Comparison of ENCODE assay signal across 12 mouse cellular contexts in genomic region chr4:9019241-9020110, GRCm38 (mm10).
A peak's percentile ranks its signal among the peaks of the same experiment; 100 is the strongest.
DNase-seq lines count a peak whose midpoint lies in the region; ATAC-seq lines count a peak whose summit lies in the region.
"Had no signal": no experiment of that assay in that cellular context is flagged by ENCODE, and none has a peak within 500 bp of the region (broad histone marks: within the 10 kb centered on the region; RNA-seq: fewer than 3 reads in every experiment).

No protein-coding gene starts in this region.

- H3K4me1 ChIP-seq in hindbrain, embryonic 15.5 days (replicated peaks), result peaks cover 28% of the 10 kb centered on the region
- H3K4me1 ChIP-seq in limb, embryonic 15.5 days, result peaks cover 32% of the 10 kb centered on the region

- no peak overlapping the region for H3K4me3 ChIP-seq in hindbrain, embryonic 15.5 days
- no peak overlapping the region for H3K4me3 ChIP-seq in limb, embryonic 15.5 days
- H3K4me3 ChIP-seq: gastrocnemius, adult 2 months; liver, embryonic 15.5 days had no signal

- no peak overlapping the region; the same call in 1 of the 2 replicates for H3K4me2 ChIP-seq in hindbrain, embryonic 15.5 days
- H3K4me2 ChIP-seq in limb, embryonic 15.5 days, result peak overlapping the region; percentile 21
- H3K4me2 ChIP-seq: liver, embryonic 15.5 days had no signal

- WGBS in hindbrain, embryonic 15.5 days, result 67% methylated on average over 22 of the region's 22 CpGs
- WGBS in limb, embryonic 15.5 days, result 36% methylated on average over 22 of the region's 22 CpGs

- ATAC-seq in hindbrain, embryonic 15.5 days (ENCODE audit: low FRiP score, low read depth), result peak; percentile 43
- ATAC-seq in limb, embryonic 15.5 days (ENCODE audit: insufficient number of reproducible peaks, low FRiP score, low TSS enrichment, low read depth), result no peak

- no peaks in the 10 kb centered on the region for H3K36me3 ChIP-seq in hindbrain, embryonic 15.5 days
- H3K36me3 ChIP-seq in limb, embryonic 15.5 days, result no peaks in the 10 kb centered on the region
- H3K36me3 ChIP-seq: liver, embryonic 15.5 days had no signal

- H3K27ac ChIP-seq in hindbrain, embryonic 15.5 days (replicated peaks), result peak overlapping the region; percentile 63; the same call in 1 of the 2 replicates
- no peak overlapping the region for H3K27ac ChIP-seq in limb, embryonic 15.5 days
- H3K27ac ChIP-seq: gastrocnemius, adult 2 months; liver, embryonic 15.5 days had no signal

- intact Hi-C loops in left cerebral cortex, postnatal 4 days (cut with DNase I), result loop anchor here (5.0 kb wide), 1 partner anchor 107 kb away; no protein-coding TSS in a partner anchor

- H3K9me3 ChIP-seq in hindbrain, embryonic 15.5 days, result no peaks in the 10 kb centered on the region
- H3K9me3 ChIP-seq in limb, embryonic 15.5 days, result no peaks in the 10 kb centered on the region
- H3K9me3 ChIP-seq: liver, embryonic 15.5 days had no signal

- peak; percentile 83 for DNase-seq in left cerebral cortex, postnatal 4 days
- no peak for DNase-seq in left cerebral cortex, adult 9 months (ENCODE audit: low spot score in 2 of 2)
- peak; percentile 92 for DNase-seq in cerebellum, postnatal 10 days
- DNase-seq in Muller cell, postnatal 12 days (ENCODE audit: inconsistent ontology term), result no peak
- DNase-seq in spleen, adult 12 weeks (ENCODE audit: low spot score), result no peak
- DNase-seq in thymus, adult 18-20 months, result no peak
- DNase-seq: gastrocnemius, adult 2 months; kidney, postnatal 10 days had no signal

- no peak overlapping the region for H3K9ac ChIP-seq in hindbrain, embryonic 15.5 days
- no peak overlapping the region for H3K9ac ChIP-seq in limb, embryonic 15.5 days
- H3K9ac ChIP-seq: liver, embryonic 15.5 days had no signal

- H3K27me3 ChIP-seq in hindbrain, embryonic 15.5 days, result no peaks in the 10 kb centered on the region
- H3K27me3 ChIP-seq in limb, embryonic 15.5 days, result peaks cover 50% of the 10 kb centered on the region
- H3K27me3 ChIP-seq: CH12.LX; liver, embryonic 15.5 days had no signal

Comparison
In these comparisons a context has a peak if more than half of its experiments do, and no peak if none do; other contexts are left out.
1. DNase-seq: peak in left cerebral cortex, postnatal 4 days (single experiment) and cerebellum, postnatal 10 days (2 of 2); none in left cerebral cortex, adult 9 months (0 of 2), Muller cell, postnatal 12 days (single experiment), spleen, adult 12 weeks (single experiment) and thymus, adult 18-20 months (0 of 2).